13 mouse cellular contexts compared by ENCODE assay signal in genomic region chr6:115972083-115972764, GRCm38 (mm10). TPM values are rescaled to one million over a fixed set of nuclear protein-coding genes. Genes with fewer than 3 reads are reported as not detected.
A peak's percentile ranks its signal among the peaks of the same experiment; 100 is the strongest.
DNase-seq lines count a peak whose midpoint lies in the region; ATAC-seq lines count a peak whose summit lies in the region.
"Had no signal": no experiment of that assay in that cellular context is flagged by ENCODE, and none has a peak within 500 bp of the region (broad histone marks: within the 10 kb centered on the region; RNA-seq: fewer than 3 reads in every experiment).

No protein-coding gene starts in this region.

- H3K27ac ChIP-seq in kidney, embryonic 16.5 days (ENCODE audit: low read length): no peak overlapping the region; the same call in 1 of the 2 replicates

- H3K9ac ChIP-seq in kidney, embryonic 16.5 days (replicated peaks; ENCODE audit: low read length): no peak overlapping the region

- peak; percentile 40; the same call in 1 of the 2 replicates for ATAC-seq in kidney, embryonic 16.5 days (ENCODE audit: low FRiP score, low TSS enrichment)

- peaks cover 37% of the 10 kb centered on the region for H3K36me3 ChIP-seq in kidney, embryonic 16.5 days (ENCODE audit: insufficient read depth, low read length)

- intact Hi-C loops in gastrocnemius, postnatal 14 days (cut with DNase I; ENCODE audit: low total_unique reads): loop anchor here (5.0 kb wide), 1 partner anchor 70 kb away; no protein-coding TSS in a partner anchor

- H3K4me2 ChIP-seq in kidney, embryonic 16.5 days (replicated peaks; ENCODE audit: low read depth, low read length): no peak overlapping the region

- H3K9me3 ChIP-seq in kidney, embryonic 16.5 days (ENCODE audit: low read length): no peaks in the 10 kb centered on the region

- 78% methylated on average over 7 of the region's 7 CpGs for WGBS in kidney, embryonic 16.5 days

- H3K4me3 ChIP-seq in kidney, embryonic 16.5 days (ENCODE audit: low read length): no peak overlapping the region

- no peaks in the 10 kb centered on the region for H3K27me3 ChIP-seq in kidney, embryonic 16.5 days (ENCODE audit: insufficient read depth, low read length)

- DNase-seq in gastrocnemius, postnatal 14 days: peak; percentile 41
- no peak for DNase-seq in gastrocnemius, postnatal 4 days (ENCODE audit: low spot score in 2 of 2)
- DNase-seq in kidney, postnatal 4 days: no peak
- peak; percentile 45 for DNase-seq in thymus, postnatal 14 days
- no peak for DNase-seq in thymus, adult 18-20 months
- DNase-seq in yolk sac, embryonic 10.5 days (ENCODE audit: low spot score): no peak
- DNase-seq in layer of hippocampus, postnatal 10 days (ENCODE audit: low spot score in 2 of 2): no peak
- DNase-seq: adrenal gland, adult 2 months; B cell, adult 2 months; liver had no signal

- H3K4me1 ChIP-seq in kidney, embryonic 16.5 days (ENCODE audit: insufficient read depth, low read length): peaks cover 31% of the 10 kb centered on the region

RNA-seq across cellular contexts. Expression of gene Plxnd1, which starts 22.6 kb away (rescaled TPM):
- total RNA-seq in gastrocnemius, postnatal 14 days (2021): 10 to 100 TPM; 65.6 to 80.3 TPM
- 100 to 1,000 TPM; 125 to 133 TPM for total RNA-seq in gastrocnemius, postnatal 4 days (2021)
- polyA plus RNA-seq in kidney, embryonic 16.5 days (2015; fragmentation: Nextera tagmentation; extraction: Ambion mirVana): 55.5 and 62.4 TPM in 2 replicates
- 10 to 100 TPM; 73.2 to 73.5 TPM for total RNA-seq in layer of hippocampus, postnatal 10 days (2021)

RNA-seq across cellular contexts. Expression of gene H1foo, which starts 27.5 kb away (rescaled TPM):
- not detected for total RNA-seq in gastrocnemius, postnatal 14 days (2021)
- total RNA-seq in gastrocnemius, postnatal 4 days (2021): not detected
- not detected in 2 replicates for polyA plus RNA-seq in kidney, embryonic 16.5 days (2015; fragmentation: Nextera tagmentation; extraction: Ambion mirVana)
- not detected for total RNA-seq in layer of hippocampus, postnatal 10 days (2021)
- total RNA-seq: adrenal gland, adult 2 months; layer of hippocampus, adult 18-20 months had no signal
- polyA plus RNA-seq: adrenal gland, adult 2 months; small intestine, adult 2 months had no signal

RNA-seq across cellular contexts. Expression of gene Rho, which starts 40.7 kb away (rescaled TPM):
- under 1 TPM; 0.14 to 0.22 TPM for total RNA-seq in gastrocnemius, postnatal 14 days (2021)
- under 1 TPM; 0.62 to 0.93 TPM for total RNA-seq in gastrocnemius, postnatal 4 days (2021)
- 0.16 and 0.37 TPM in 2 replicates for polyA plus RNA-seq in kidney, embryonic 16.5 days (2015; fragmentation: Nextera tagmentation; extraction: Ambion mirVana)
- total RNA-seq in layer of hippocampus, postnatal 10 days (2021): under 1 TPM; 0.27 TPM

Comparison
In these comparisons a context has a peak if more than half of its experiments do, and no peak if none do; other contexts are left out.
1. DNase-seq: peak in gastrocnemius, postnatal 14 days (single experiment) and thymus, postnatal 14 days (single experiment); none in gastrocnemius, postnatal 4 days (0 of 2), kidney, postnatal 4 days (0 of 2), thymus, adult 18-20 months (0 of 2), yolk sac, embryonic 10.5 days (single experiment) and layer of hippocampus, postnatal 10 days (0 of 2).